Mouse (Mus musculus): Measurements from ENCODE around the gene Dcpp1.

GRCm38 (mm10) chr17:23931157-23931556 is 50.5 kb downstream of the Dcpp1 start:
- TF ChIP-seq CTCF (IDR thresholded peaks at IDR 0.05; ENCODE audit: insufficient read depth, low read length) (no peak), POLR2A (IDR thresholded peaks at IDR 0.05; ENCODE audit: borderline replicate concordance, extremely low read depth, low read depth, low read length) (no peak)
